Mouse (Mus musculus) heart, adult 2 months (tissue): ENCODE measurements around the gene Calhm2.

ENCODE experiments used
- CTCF ChIP-seq: fragments of 200-600 bp; IDR thresholded peaks from 2 replicates; pipeline ENCODE4 v1.8.1; 2022; ENCODE audit warnings: antibody characterized with exemption, mild to moderate bottlenecking, moderate library complexity
- EP300 ChIP-seq: fragments of 200-500 bp; IDR thresholded peaks from 2 replicates; pipeline ENCODE4 v1.6.1; 2011; ENCODE audit warnings: low read depth, low read length, control low read depth; ENCODE audit not compliant: insufficient read depth
- POLR2A ChIP-seq: fragments of 200-500 bp; IDR thresholded peaks from 2 replicates; pipeline ENCODE4 v1.6.1; 2011; ENCODE audit warnings: mild to moderate bottlenecking, low read depth, low read length, control low read depth; ENCODE audit not compliant: insufficient read depth

- TF ChIP-seq CTCF (peak; percentile 97), POLR2A (no peak), EP300 (no peak)
Measured at GRCm38 (mm10) chr19:47168793-47169412, 30.8 kb upstream of the Calhm2 start.
